Mouse (Mus musculus) urinary bladder, postnatal 4 days (tissue): Measurements from ENCODE around the gene Gm867.

ENCODE experiments used
- DNase-seq, 2 experiments: peaks; one replicate each; pipeline ENCODE4 v3.0.0; 2021 to 2022; ENCODE audit warnings: low spot score in 2 of 2

Gm867 gene

DNA sequence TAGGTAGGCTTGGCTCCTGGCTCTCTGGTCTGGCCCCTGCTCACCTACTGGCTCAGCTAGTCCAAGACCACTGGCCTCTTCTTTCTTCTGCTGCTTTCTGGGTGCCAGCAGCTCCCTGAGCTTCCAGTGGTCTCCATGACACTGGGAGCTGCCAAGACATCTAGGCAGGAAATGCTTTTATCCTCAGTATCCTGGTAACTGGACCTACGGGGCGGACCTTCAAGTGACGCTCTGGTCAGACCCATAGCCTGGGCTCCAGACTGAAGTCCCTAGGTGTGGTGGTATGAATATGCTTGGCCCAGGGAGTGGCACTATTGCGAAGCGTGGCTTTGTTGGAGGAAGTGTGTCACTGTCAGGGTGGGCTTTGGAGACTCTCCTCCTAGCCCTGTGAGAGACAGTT lies at the start of gene Gm867:
Gm867 (minus strand) TSS at position 153 of the 400 bp plus-strand sequence.
- DNase-seq = no peak

GRCm38 (mm10) chr10:75979432-75979831 lies 39.0 kb upstream of the Gm867 start:
- no peak for DNase-seq

DNA sequence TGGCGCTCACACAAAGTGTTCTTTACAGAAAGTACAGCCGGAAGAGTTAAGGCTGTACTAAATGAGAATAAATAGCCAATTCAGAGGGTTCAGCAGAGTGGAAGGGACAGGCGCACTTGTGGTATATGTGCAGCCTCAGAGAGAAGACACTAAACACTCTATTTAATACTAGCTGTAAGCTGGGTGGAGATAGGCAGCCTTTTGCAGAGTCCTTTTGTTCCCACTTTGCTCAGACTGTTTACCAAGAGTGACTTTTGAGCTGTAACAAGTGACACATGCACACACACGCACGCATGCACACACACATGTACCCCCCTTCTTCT lies 38.3 kb upstream of the Gm867 start:
- no peak for DNase-seq

DNA sequence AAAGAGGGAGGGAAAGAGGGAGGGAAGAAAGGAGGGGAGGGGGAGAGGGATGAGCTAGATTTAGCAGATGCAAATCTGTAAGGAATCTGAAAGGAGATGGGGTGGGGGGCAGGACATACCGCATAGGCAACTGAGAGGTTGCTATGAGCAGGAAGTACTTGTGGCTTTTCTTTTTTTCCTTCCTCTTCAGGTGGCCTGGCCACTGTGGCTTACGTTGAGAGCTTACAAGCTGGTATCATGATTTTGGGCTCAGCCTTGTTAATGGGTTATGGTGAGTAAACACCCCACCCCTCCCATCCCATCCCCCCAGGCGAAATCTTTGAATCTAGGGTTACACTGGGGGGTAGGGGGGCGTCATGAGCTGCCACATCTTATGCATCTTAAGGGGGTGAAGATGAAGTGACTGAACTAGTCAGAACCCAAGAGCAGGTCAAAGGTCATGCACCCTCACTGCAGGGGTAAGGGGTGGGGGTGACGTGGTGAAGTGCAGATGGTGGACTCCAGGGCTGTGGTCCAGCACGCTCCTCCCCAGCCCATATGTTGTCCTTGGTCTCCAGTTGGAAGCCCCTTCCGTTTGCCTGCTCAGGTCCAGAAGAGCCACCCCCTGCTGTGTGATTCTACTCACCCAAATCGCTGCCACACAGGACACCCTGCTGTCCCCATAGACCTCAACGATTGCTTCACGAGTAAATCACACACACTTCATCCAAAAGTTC lies 37.8 kb upstream of the Gm867 start:
- no peak for DNase-seq

GRCm38 (mm10) chr10:75975216-75975615 lies 34.7 kb upstream of the Gm867 start:
- DNase-seq = no peak

- no peak for DNase-seq
Measured at GRCm38 (mm10) chr10:75973846-75974245, 33.4 kb upstream of the Gm867 start.

DNA sequence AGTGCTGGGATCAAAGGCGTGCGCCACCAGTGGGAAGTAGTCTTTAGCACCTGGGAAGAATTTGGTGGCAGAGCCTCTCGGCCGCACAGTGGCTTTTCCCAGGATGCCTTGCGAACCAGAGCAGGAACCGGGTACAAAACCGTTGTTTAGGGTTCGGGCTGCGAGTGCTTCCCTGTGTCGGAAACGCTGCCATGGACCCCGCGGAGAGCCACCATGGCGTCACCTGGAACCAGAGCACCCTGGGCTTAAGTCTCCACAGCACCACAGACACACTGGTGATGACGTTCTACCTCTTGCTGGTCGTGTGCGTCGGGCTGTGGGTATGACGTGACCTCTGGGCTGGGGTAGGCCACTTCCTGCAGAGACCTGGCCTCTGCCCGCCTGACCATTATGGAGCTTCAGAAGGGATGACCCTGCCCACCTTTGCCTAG lies 13.9 kb upstream of the Gm867 start, which contains the start of gene Gm5134:
Gm5134 (plus strand) TSS at position 134 of the 431 bp plus-strand sequence.
- DNase-seq = no peak

GRCm38 (mm10) chr10:75951424-75952050 lies 11.1 kb upstream of the Gm867 start:
- no peak for DNase-seq

- no peak for DNase-seq
Measured at GRCm38 (mm10) chr10:75950791-75951210, 10.3 kb upstream of the Gm867 start.

GRCm38 (mm10) chr10:75949053-75950045 lies 8.9 kb upstream of the Gm867 start:
- DNase-seq = no peak

DNA sequence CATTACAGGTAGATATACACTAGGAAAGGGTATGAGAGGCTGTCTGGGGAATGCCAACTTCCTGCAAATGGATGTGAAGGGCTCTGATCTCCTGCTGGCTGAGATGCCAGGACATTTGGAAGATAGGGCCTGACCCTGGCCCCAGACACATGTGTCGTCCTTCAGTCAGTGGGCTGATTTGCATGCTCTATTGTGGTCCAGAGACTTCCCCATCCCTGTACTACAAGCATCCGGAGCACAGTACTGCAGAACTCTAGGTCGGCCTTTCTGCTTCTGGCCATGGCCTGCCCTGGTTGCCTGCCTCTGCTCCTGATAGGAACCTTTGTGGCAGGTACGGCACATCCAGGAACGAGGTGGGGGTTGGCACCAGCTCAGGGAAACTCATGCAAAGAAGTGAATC lies 7.6 kb upstream of the Gm867 start:
- DNase-seq = no peak

GRCm38 (mm10) chr10:75945896-75946295 lies 5.4 kb upstream of the Gm867 start:
- DNase-seq = no peak

- DNase-seq = no peak
Measured at GRCm38 (mm10) chr10:75945213-75945612, 4.7 kb upstream of the Gm867 start.

DNA sequence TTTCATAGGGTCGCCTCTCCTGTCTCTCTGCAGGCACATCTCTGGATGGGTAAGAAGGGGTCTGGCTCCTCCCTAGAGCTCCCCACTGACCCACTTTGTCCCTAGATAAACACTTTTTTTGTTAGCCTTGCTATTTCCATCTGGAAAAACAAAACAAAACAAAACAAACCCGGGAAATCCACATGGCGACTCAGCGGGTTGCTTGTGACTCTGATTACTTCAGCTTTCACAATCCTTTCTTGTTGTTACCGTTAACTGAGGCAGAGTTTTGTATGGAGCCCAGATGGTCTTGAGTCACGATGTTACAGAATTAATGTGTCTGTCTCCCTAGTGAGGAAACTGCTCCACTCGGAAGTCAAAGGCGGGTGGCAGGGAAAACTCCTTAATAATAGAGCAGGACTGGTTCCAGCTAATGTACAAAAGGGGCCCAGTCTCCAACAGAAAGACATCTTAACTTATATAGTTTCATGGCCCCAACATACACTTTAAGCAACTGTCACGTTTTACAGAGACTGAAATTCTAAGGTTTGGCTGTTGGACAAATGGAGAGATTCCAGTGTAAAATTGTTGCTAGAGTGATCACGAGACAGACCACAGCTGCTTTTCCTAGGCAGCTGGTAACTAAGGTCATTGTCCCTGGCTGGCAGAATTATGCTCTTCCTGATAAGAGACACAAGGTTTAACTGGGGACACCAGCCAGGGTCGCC lies 3.7 kb upstream of the Gm867 start:
- DNase-seq = no peak

- no peak for DNase-seq
Measured at GRCm38 (mm10) chr10:75942736-75943477, 2.4 kb upstream of the Gm867 start, which contains the start of gene Vpreb3. Vpreb3 (plus strand) TSS chr10:75943057.

DNA sequence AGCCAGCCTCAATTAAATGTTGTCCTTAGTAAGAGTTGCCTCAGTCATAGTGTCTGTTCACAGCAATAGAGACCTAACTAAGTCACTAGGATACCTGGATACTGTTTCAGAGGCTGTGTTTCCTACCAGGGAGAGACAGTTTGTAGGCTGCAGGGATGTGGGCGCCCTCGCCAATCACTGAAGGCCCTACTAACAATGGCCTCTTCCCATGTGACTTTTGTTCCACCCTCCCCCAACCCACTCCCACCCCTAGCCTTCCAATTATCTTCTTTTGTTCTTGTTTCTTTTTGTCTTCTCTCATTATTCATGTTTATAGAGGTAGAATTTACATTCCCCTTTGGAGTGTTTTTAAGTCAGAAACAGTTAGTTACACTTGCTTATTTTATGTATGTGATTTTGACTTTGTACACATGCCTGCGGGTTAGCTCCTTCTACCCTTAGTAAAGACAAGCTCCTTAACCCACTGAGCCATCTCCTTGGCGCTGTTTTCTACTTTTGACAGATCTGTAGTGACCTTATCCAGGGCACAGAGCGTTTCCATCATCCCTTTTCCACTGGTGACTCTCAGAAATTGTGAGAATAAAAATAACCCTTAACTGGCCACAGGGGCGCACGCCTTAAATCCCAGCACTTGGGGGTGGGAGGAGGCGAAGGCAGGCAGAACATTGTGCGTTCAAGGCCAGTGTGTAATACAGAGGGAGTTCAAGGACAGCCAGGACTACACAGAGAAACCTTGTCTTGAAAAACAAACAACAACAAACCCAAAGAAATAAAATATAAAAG lies 761 bp upstream of the Gm867 start:
- DNase-seq = no peak

DNA sequence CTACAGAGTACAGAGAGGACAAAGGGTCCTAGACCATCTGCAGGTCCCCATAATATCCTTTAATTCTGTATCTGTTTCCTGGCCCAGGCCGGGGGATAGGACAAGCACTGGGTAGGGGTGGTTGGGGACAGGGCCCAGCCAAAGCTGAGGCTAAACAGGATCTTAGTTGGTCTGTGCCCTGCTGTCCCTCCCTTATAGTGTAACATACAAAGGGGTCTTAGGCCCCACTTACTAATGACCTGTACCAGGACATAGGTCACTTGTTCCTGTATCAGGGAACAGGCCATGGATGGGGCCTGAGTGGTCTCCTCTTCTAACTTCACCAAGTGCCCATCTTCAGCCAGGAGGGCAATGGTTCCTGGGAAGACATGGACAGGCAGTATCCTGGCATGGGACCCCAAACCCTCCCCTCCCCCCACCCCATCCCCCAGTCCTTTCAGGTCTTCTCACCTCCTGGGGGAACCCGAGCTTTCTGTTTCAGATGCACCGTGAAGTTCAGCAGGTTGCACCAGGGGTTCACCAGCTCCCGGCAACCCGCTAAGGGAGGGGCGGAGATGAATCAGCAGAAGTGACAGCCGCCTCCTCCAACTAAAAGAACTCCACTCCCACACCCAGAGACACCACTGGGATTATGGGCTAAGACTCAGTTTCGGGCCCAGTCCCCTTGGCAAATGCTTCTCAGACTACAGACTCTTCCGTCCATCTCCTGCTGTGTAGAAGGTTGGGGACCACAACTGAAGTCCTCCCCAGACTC lies 814 bp downstream of the Gm867 start:
- DNase-seq = no peak

GRCm38 (mm10) chr10:75937851-75938643 lies 2.4 kb downstream of the Gm867 start:
- DNase-seq = peak in 1 of 2 experiments; percentile 42
